Mouse (Mus musculus): ENCODE results near the gene Sco1. TPM values are rescaled to one million over a fixed set of nuclear protein-coding genes. Genes with fewer than 3 reads are reported as not detected.

The Sco1 gene
- polyA plus RNA-seq, 2 experiments from 2014 or later = 6.9 to 8.9 TPM

Other genes with a start within 250 kb of the Sco1 start
- not detected for gene Pirt, start 140.7 kb upstream of the Sco1 start, polyA plus RNA-seq (2017; shearing (Covaris generic))
- not detected for gene Tmem238l, start 96.0 kb upstream of the Sco1 start, polyA plus RNA-seq (2017; shearing (Covaris generic))
- 1 to 10 TPM in 1 of 2 experiments, under 1 TPM in 1; 0.63 to 1.0 TPM for gene Tmem220, start 27.5 kb upstream of the Sco1 start, polyA plus RNA-seq (2017; shearing (Covaris generic))
- 10 to 100 TPM; 66.8 to 67.3 TPM for gene Adprm, start 76 bp upstream of the Sco1 start, polyA plus RNA-seq (2017; shearing (Covaris generic))
- gene Myh3, start 25.6 kb downstream of the Sco1 start, polyA plus RNA-seq (2017; shearing (Covaris generic)) = under 1 TPM in 1 of 2 experiments, not detected in 1; 0.19 TPM
- gene Myh2, start 118.4 kb downstream of the Sco1 start, polyA plus RNA-seq (2017; shearing (Covaris generic)) = not detected
- not detected for gene Myh1, start 147.4 kb downstream of the Sco1 start, polyA plus RNA-seq (2017; shearing (Covaris generic))
- gene Myh4, start 185.4 kb downstream of the Sco1 start, polyA plus RNA-seq (2017; shearing (Covaris generic)) = under 1 TPM in 1 of 2 experiments, not detected in 1; 0.09 TPM
- gene Myh8, start 224.5 kb downstream of the Sco1 start, polyA plus RNA-seq (2017; shearing (Covaris generic)) = under 1 TPM in 1 of 2 experiments, not detected in 1; 0.28 TPM

Data from activated CD4-positive, CD25-positive, alpha-beta regulatory T cell, adult 4 months (primary cell).